Mouse (Mus musculus) heart, adult 11 months (tissue): ENCODE data around the gene Hist1h2bf.
"Not testable (repeated sequence)": the region's sequence is repeated elsewhere in the genome, so short reads cannot be mapped to it uniquely, and the experiment has no call there.

Source experiments
- DNase-seq: peaks from one replicate; pipeline ENCODE4 v3.0.0; 2022

Gene Hist1h2bf

GRCm38 (mm10) chr13:23570261-23571021 lies 3.6 kb downstream of the Hist1h2bf start:
- not testable (repeated sequence) for DNase-seq

GRCm38 (mm10) chr13:23564482-23564881 lies 9.5 kb downstream of the Hist1h2bf start:
- DNase-seq = no peak

- peak; percentile 90 for DNase-seq
Measured at GRCm38 (mm10) chr13:23562699-23563462, 11.1 kb downstream of the Hist1h2bf start.

DNA sequence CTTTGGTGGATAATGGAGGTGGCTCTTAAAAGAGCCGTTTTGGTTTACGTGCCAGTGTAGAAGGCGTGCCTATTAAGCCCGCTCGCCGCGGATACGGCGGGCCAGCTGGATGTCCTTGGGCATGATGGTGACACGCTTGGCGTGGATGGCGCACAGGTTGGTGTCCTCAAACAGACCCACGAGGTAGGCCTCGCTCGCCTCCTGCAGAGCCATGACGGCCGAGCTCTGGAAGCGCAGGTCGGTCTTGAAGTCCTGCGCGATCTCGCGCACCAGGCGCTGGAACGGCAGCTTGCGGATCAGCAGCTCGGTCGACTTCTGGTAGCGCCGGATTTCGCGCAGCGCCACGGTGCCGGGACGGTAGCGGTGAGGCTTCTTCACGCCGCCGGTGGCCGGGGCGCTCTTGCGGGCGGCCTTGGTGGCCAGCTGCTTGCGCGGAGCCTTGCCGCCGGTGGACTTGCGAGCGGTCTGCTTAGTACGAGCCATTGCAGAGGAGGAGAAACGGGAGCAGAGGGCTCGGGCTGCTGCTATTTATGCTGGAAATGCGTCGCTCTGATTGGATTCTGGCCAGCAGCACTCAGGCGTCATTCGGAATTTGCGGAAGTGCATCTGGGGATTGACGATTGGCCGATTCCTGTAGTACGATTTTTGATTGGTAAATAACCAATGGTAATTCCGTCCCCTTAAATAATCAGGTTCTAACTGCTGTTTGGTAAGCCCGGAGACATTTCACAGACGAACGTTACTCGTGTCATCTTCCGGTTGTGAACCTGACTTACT lies 11.9 kb downstream of the Hist1h2bf start, which contains the start of gene Hist1h3e:
TSS of gene Hist1h3e (minus strand) at position 487 of the 777 bp plus-strand sequence.
- DNase-seq = peak; percentile 99

- DNase-seq = not testable (repeated sequence)
Measured at GRCm38 (mm10) chr13:23561531-23561882, 12.5 kb downstream of the Hist1h2bf start.

DNA sequence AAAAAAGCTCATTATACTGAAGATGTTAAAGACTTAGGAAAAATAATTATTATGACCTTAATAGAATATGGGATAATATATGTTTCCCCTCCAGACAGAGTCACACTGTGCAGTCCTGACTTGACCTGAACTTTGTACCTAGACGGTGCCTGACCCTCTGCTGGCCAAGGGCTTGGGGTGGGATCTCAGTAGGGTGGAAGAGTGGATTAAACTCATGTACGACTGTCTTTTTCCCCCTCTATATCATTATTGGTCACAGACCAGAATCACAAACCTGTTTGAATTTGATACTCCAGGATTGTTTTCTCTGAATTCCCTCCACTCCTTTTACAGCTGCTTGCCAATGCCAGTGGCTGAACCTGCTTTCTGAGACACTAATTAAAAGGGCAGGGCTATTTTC lies 13.3 kb downstream of the Hist1h2bf start:
- not testable (repeated sequence) for DNase-seq

DNA sequence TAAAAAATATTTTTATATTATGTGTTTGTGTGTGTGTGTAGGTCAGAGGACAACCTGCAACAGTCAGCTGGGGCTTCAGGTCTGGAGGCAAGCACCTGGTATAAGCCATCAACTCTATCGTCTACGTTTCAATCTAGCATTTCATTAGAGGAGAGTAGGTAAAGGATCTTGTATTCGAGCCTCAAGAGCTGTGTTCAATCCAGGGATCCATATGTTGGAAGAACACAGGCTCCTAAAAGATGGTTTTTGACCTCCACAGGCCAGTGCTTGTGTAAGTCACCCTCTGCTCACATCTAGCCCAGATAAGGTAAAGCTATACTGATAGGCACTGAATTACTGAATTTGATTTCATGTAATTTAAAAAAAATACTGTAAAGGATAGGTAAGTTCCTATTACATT lies 17.1 kb downstream of the Hist1h2bf start:
- no peak for DNase-seq

GRCm38 (mm10) chr13:23555839-23556416 lies 18.1 kb downstream of the Hist1h2bf start:
- DNase-seq = peak; percentile 98

GRCm38 (mm10) chr13:23554925-23555838 lies 18.8 kb downstream of the Hist1h2bf start:
- DNase-seq = peak; percentile 98

- no peak for DNase-seq
Measured at GRCm38 (mm10) chr13:23554393-23554792, 19.6 kb downstream of the Hist1h2bf start.

- no peak for DNase-seq
Measured at GRCm38 (mm10) chr13:23552962-23553361, 21.0 kb downstream of the Hist1h2bf start, which contains the start of gene Hist1h1d. TSS of gene Hist1h1d (plus strand) at chr13:23553262.

GRCm38 (mm10) chr13:23551931-23552914 lies 21.8 kb downstream of the Hist1h2bf start:
- DNase-seq = no peak

- DNase-seq = peak; percentile 98
Measured at GRCm38 (mm10) chr13:23551146-23551834, 22.7 kb downstream of the Hist1h2bf start, which contains the start of gene Hist1h4f. TSS of gene Hist1h4f (minus strand) at chr13:23551648.

- DNase-seq = no peak
Measured at GRCm38 (mm10) chr13:23550761-23551145, 23.2 kb downstream of the Hist1h2bf start.

DNA sequence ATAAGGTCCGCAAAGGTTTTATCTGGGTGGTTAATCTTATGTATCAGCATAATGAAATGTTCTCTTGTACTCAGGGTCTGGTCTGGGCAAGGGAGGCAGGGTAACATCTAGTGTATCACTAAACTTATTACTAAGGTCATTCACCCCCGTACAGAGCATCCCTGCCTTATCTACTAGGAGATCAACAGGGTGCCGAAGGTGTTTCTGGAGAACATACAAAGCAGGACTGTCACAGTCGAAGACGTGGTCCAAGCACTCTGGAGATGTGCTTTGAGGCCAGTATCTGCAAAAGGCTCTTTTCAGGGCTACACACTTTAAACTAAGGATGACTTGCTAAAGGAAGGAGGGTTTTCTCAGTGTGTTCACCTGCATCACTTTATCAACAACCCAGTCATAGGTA lies 27.3 kb downstream of the Hist1h2bf start:
- DNase-seq = peak; percentile 69

GRCm38 (mm10) chr13:23544787-23545120 lies 29.2 kb downstream of the Hist1h2bf start:
- DNase-seq = not testable (repeated sequence)

DNA sequence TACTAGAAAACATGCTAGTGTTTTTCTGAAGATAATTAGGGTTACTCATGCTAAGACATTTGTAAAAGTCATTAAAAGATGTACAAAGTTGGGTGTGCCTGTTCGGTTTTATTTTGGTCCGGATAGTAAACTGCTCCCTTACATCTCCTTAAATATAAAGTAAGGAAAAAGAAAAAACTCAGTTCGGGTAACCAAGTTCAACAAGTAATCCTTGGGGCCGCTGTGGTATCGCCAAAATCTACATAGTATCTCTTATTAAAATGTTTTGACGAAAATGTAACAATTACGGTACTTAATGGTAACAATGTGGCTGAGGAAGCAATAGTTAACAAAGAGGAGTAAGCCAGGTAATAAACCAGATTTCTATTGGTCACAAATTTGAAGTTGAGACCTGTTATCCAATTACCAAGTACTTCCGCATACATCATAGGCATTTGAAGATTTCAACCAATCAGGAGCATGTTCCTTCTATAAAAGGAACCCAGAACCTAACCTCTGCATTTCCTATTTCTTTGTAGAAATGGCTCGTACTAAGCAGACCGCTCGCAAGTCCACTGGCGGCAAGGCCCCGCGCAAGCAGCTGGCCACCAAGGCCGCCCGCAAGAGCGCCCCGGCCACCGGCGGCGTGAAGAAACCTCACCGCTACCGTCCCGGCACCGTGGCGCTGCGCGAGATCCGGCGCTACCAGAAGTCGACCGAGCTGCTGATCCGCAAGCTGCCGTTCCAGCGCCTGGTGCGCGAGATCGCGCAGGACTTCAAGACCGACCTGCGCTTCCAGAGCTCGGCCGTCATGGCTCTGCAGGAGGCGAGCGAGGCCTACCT lies 29.8 kb downstream of the Hist1h2bf start, which contains the start of gene Hist1h3f:
TSS of gene Hist1h3f (plus strand) at position 88 of the 822 bp plus-strand sequence.
- peak; percentile 98 for DNase-seq

DNA sequence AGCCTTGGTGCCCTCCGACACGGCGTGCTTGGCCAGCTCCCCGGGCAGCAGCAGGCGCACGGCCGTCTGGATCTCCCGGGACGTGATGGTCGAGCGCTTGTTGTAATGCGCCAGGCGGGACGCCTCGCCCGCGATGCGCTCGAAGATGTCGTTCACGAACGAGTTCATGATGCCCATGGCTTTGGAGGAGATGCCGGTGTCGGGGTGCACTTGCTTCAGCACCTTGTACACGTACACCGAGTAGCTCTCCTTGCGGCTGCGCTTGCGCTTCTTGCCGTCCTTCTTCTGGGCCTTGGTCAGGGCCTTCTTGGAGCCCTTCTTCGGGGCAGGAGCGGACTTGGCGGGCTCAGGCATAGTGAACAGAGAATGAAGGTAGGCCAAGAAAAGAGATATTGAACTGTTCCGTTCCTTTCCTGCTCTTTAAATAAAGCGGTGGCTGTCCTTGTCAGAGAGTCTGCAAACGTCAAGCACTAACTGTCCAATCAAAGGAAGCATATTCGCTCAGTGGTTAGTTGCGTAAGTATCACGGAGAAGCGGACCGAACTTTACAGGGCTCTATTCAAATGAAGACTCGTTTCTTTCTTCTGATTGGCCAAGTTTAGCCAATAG lies 30.9 kb downstream of the Hist1h2bf start, which contains the start of gene Hist1h2bh:
TSS of gene Hist1h2bh (minus strand) at position 394 of the 609 bp plus-strand sequence.
- peak; percentile 99 for DNase-seq
